In the genomic region with DNA sequence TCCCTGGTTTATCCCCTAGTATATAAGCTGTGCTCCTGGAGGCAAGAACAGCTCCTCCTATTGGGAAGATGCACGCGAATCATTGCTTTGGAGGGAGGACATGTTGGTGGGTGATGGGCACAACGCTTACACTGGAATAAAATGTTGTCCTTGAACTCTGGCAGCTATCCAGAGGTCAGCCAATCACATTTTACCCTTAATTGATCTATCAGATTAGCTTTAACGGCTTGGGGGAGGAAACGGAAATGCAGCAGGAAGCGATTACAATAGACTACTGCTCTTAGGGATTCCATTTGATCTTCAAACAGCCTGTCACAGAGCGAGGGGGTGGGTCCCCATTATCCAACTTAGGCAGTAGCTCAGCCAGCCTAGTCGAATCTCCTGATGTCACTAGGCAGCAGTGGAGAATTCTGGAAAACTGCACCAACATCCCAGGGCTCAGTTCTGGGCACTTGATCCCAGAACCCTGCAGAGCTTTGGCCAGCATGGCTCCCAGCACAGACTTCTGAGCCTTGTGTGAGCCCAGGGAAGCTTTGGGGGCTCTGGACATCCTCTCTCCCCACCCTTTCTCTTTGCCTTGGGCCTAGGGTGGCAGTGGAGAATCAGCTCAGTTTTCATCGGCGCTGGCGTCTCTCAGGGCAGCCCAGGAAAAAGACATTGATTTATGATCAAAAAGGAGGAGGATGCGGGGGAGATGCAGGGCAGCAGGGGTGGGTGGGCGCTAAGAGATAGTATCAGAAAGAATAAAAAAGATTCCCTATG, we compare ENCODE assay signal across 13 mouse cellular contexts.
DNase-seq lines count a peak whose midpoint lies in the region; ATAC-seq and TF ChIP-seq lines count a peak whose summit lies in the region.
"Had no signal": no experiment of that assay in that cellular context is flagged by ENCODE, and none has a peak within 500 bp of the region (broad histone marks: within the 10 kb centered on the region; RNA-seq: fewer than 3 reads in every experiment).

No protein-coding gene starts in this region.

- intact Hi-C loops in heart, postnatal 10 days (cut with DNase I), result no loop called here

- TF ChIP-seq POLR2A in brain, embryonic 14.5 days (IDR thresholded peaks at IDR 0.05; ENCODE audit: borderline replicate concordance, extremely low read depth, insufficient read depth, insufficient read length, poor library complexity, severe bottlenecking), result no peak

- DNase-seq in kidney, postnatal 14 days, result no peak
- peak; percentile 68 for DNase-seq in brain, embryonic 14.5 days (ENCODE audit: low read depth)
- peak; percentile 21 for DNase-seq in induced T-regulatory cell, adult 2 months (ENCODE audit: low read depth)
- DNase-seq in retina, embryonic 14.5 days (ENCODE audit: low spot score), result peak; percentile 23
- no peak for DNase-seq in kidney, adult 8-10 months
- no peak for DNase-seq in heart, postnatal 10 days
- no peak for DNase-seq in layer of hippocampus, postnatal 25 days (ENCODE audit: extremely low spot score in 1 of 2, low spot score in 1 of 2)
- DNase-seq: adrenal gland, postnatal 10 days; cerebellum, adult 8-10 months; kidney, adult 2 months had no signal

- peak; percentile 69 for ATAC-seq in kidney, embryonic 14.5 days (ENCODE audit: low FRiP score, low TSS enrichment)

- H3K36me3 ChIP-seq in kidney, embryonic 14.5 days (ENCODE audit: control insufficient read depth, insufficient read depth, low read length), result no peaks in the 10 kb centered on the region

- H3K4me2 ChIP-seq in kidney, embryonic 14.5 days (replicated peaks; ENCODE audit: low read depth, low read length), result no peak overlapping the region

- H3K27ac ChIP-seq in kidney, embryonic 14.5 days (ENCODE audit: low read depth, low read length), result no peak overlapping the region
- H3K27ac ChIP-seq: heart, adult 2 months had no signal

- H3K9ac ChIP-seq in kidney, embryonic 14.5 days (ENCODE audit: low read depth, low read length), result no peak overlapping the region

- H3K27me3 ChIP-seq in kidney, embryonic 14.5 days (ENCODE audit: control insufficient read depth, insufficient read depth, low read length), result no peaks in the 10 kb centered on the region; the same call in 1 of the 2 replicates

- 13% methylated on average over 13 of the region's 13 CpGs for WGBS in kidney, embryonic 14.5 days

- no peak for TF ChIP-seq CTCF in brain, embryonic 14.5 days (IDR thresholded peaks at IDR 0.05; ENCODE audit: borderline replicate concordance, extremely low read depth, insufficient read depth, insufficient read length)

- no peak overlapping the region for H3K4me3 ChIP-seq in kidney, embryonic 14.5 days (ENCODE audit: low read length)
- H3K4me3 ChIP-seq: erythroblast, embryonic 14.5 days; heart, adult 2 months had no signal

- no peaks in the 10 kb centered on the region for H3K9me3 ChIP-seq in kidney, embryonic 14.5 days (ENCODE audit: control insufficient read depth, low read length)

- H3K4me1 ChIP-seq in kidney, embryonic 14.5 days (ENCODE audit: control insufficient read depth, insufficient read depth, low read length), result peaks cover 17% of the 10 kb centered on the region

Comparison
In these comparisons a context has a peak if more than half of its experiments do, and no peak if none do; other contexts are left out.
1. DNase-seq: peak in brain, embryonic 14.5 days (single experiment), induced T-regulatory cell, adult 2 months (single experiment) and retina, embryonic 14.5 days (single experiment); none in kidney, postnatal 14 days (single experiment), kidney, adult 8-10 months (0 of 2), heart, postnatal 10 days (0 of 2) and layer of hippocampus, postnatal 25 days (0 of 2).